21 mouse cellular contexts compared by ENCODE assay signal in the genomic region with DNA sequence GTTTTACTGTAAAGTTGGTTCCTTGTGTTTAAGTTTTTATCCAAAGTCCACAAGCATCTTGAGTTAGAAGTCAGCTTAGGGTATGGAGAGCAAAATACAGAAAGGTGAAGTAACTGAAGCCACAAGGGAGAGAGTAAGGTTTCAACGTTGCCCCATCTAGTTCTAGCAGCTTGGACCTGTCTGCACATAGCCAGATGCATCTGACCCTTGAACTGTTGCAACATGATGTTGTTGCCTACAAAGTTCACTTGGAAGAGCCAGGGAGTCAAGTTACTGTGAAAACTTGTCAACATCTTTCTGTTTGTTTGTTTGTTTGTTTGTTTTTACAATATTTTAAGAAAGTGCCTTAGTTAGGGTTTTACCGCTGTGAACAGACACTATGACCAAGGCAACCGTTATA. TPM values are rescaled to one million over a fixed set of nuclear protein-coding genes. Genes with fewer than 3 reads are reported as not detected.
"Had no signal": no experiment of that assay in that cellular context is flagged by ENCODE, and none has a peak within 500 bp of the region (broad histone marks: within the 10 kb centered on the region; RNA-seq: fewer than 3 reads in every experiment).

No protein-coding gene starts in this region.

- ATAC-seq: midbrain, embryonic 16.5 days had no signal

- H3K9me3 ChIP-seq: midbrain, embryonic 10.5 days; midbrain, embryonic 12.5 days; neural tube, embryonic 13.5 days; neural tube, embryonic 15.5 days had no signal

- H3K4me2 ChIP-seq: lung, embryonic 14.5 days; midbrain, embryonic 12.5 days; neural tube, embryonic 13.5 days; neural tube, embryonic 15.5 days had no signal

- H3K27me3 ChIP-seq: midbrain, embryonic 12.5 days; neural tube, embryonic 13.5 days; neural tube, embryonic 15.5 days had no signal

- H3K27ac ChIP-seq: midbrain, embryonic 10.5 days; midbrain, embryonic 12.5 days; neural tube, embryonic 13.5 days; neural tube, embryonic 15.5 days had no signal

- H3K4me1 ChIP-seq: midbrain, embryonic 10.5 days; midbrain, embryonic 12.5 days; neural tube, embryonic 13.5 days; neural tube, embryonic 15.5 days had no signal

- H3K4me3 ChIP-seq: midbrain, embryonic 10.5 days; midbrain, embryonic 12.5 days; myocyte; neural tube, embryonic 13.5 days; neural tube, embryonic 15.5 days had no signal

- DNase-seq: lung, adult 18-20 months; lung, embryonic 14.5 days; lung, postnatal 10 days; lung, postnatal 4 days; midbrain, embryonic 14.5 days; retina, postnatal 1 day; right cerebral cortex, adult 18-20 months; right cerebral cortex, postnatal 25 days; right cerebral cortex, postnatal 4 days; spleen, adult 18-20 months; thymus, adult 18-20 months; thymus, postnatal 14 days; thymus, postnatal 36 days had no signal

- H3K36me3 ChIP-seq: midbrain, embryonic 10.5 days; midbrain, embryonic 12.5 days; neural tube, embryonic 13.5 days; neural tube, embryonic 15.5 days had no signal

- H3K9ac ChIP-seq: lung, embryonic 14.5 days; midbrain, embryonic 12.5 days; neural tube, embryonic 13.5 days; neural tube, embryonic 15.5 days had no signal

RNA-seq across cellular contexts. Expression of gene Sorcs3, which starts 40.5 kb away (rescaled TPM):
- total RNA-seq: megakaryocyte, adult 5-6 weeks; megakaryocyte-erythroid progenitor cell, adult 5-6 weeks had no signal
- polyA plus RNA-seq: myocyte had no signal
